Comparison of ENCODE assay signal across 7 mouse cellular contexts in the genomic region with DNA sequence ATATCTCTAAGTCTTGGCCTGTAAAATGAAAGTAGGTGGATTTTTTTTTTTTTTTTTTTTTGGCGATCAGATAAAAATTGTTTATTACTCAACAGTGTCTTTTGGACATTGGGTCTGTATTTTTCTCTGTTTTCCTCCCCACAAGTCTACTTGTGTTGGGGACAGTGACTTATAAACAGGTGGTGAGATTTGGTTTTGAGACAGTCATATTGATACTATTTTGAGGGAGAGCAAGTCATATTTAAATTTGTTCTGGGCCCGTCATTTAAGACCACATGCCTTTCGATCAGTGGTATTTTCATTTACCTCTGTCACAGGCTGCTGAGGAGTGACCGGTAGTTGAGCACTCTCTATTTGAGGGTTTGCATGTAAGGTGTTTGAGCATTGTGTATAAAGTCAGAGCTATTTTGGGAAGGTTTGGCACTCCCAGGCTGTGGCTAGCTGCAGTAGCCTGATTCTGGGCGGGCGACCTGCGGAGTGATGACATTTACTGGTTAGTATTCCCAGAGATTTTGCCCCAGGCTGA. TPM values are rescaled to one million over a fixed set of nuclear protein-coding genes. Genes with fewer than 3 reads are reported as not detected.
DNase-seq lines count a peak whose midpoint lies in the region; ATAC-seq and TF ChIP-seq lines count a peak whose summit lies in the region.

No protein-coding gene starts in this region.

- no peak overlapping the region for H3K27ac ChIP-seq in forebrain, embryonic 12.5 days
- no peak overlapping the region for H3K27ac ChIP-seq in hindbrain, embryonic 10.5 days
- H3K27ac ChIP-seq in midbrain, embryonic 16.5 days (ENCODE audit: low read length): no peak overlapping the region

- ATAC-seq in G1E (ENCODE audit: extremely low read depth, insufficient number of reproducible peaks, low FRiP score, poor library complexity, severe bottlenecking): no peak
- ATAC-seq in forebrain, embryonic 12.5 days (ENCODE audit: low FRiP score): no peak
- ATAC-seq in midbrain, embryonic 16.5 days: no peak

- no peak for TF ChIP-seq CTCF in G1E (IDR thresholded peaks at IDR 0.05; ENCODE audit: low read depth, low read length)

- 17% methylated on average over 7 of the region's 7 CpGs for WGBS in forebrain, embryonic 12.5 days
- 9% methylated on average over 7 of the region's 7 CpGs for WGBS in hindbrain, embryonic 10.5 days
- 19% methylated on average over 7 of the region's 7 CpGs for WGBS in midbrain, embryonic 16.5 days

- H3K4me2 ChIP-seq in forebrain, embryonic 12.5 days: peak overlapping the region; percentile 72
- H3K4me2 ChIP-seq in midbrain, embryonic 16.5 days (ENCODE audit: low read length): peak overlapping the region; percentile 74; the same call in 1 of the 2 replicates

- DNase-seq in A20 (ENCODE audit: low read depth, low spot score) (peak; percentile 82), G1E (ENCODE audit: low spot score) (no peak)
- peak; percentile 16 for DNase-seq in hindbrain, embryonic 10.5 days (ENCODE audit: low spot score)
- DNase-seq in yolk sac, embryonic 10.5 days (ENCODE audit: low spot score): no peak
- no peak for DNase-seq in kidney, postnatal 36 days

- H3K9ac ChIP-seq in forebrain, embryonic 12.5 days: peak overlapping the region; percentile 33
- no peak overlapping the region for H3K9ac ChIP-seq in midbrain, embryonic 16.5 days (ENCODE audit: low read depth, low read length)

- H3K4me1 ChIP-seq in G1E (ENCODE audit: insufficient read depth, low read depth, low read length): peaks cover 36% of the 10 kb centered on the region
- H3K4me1 ChIP-seq in forebrain, embryonic 12.5 days: peaks cover 47% of the 10 kb centered on the region
- H3K4me1 ChIP-seq in hindbrain, embryonic 10.5 days (replicated peaks): peaks cover 39% of the 10 kb centered on the region
- peaks cover 20% of the 10 kb centered on the region for H3K4me1 ChIP-seq in midbrain, embryonic 16.5 days (ENCODE audit: control insufficient read depth, insufficient read depth, low read length)

- peak overlapping the region; percentile 39; the same call in 1 of the 2 replicates for H3K4me3 ChIP-seq in G1E (ENCODE audit: low read depth, low read length)
- peak overlapping the region; percentile 81 for H3K4me3 ChIP-seq in forebrain, embryonic 12.5 days (replicated peaks)
- H3K4me3 ChIP-seq in hindbrain, embryonic 10.5 days: peak overlapping the region; percentile 79
- H3K4me3 ChIP-seq in midbrain, embryonic 16.5 days (ENCODE audit: low read depth, low read length): no peak overlapping the region

- H3K9me3 ChIP-seq in G1E (replicated peaks): no peaks in the 10 kb centered on the region
- no peaks in the 10 kb centered on the region for H3K9me3 ChIP-seq in forebrain, embryonic 12.5 days
- no peaks in the 10 kb centered on the region for H3K9me3 ChIP-seq in hindbrain, embryonic 10.5 days
- no peaks in the 10 kb centered on the region for H3K9me3 ChIP-seq in midbrain, embryonic 16.5 days (replicated peaks; ENCODE audit: control insufficient read depth, low read length, poor library complexity, severe bottlenecking)

- no peaks in the 10 kb centered on the region for H3K27me3 ChIP-seq in G1E (ENCODE audit: insufficient read depth, low read length)
- H3K27me3 ChIP-seq in forebrain, embryonic 12.5 days: no peaks in the 10 kb centered on the region
- H3K27me3 ChIP-seq in hindbrain, embryonic 10.5 days (ENCODE audit: insufficient read depth, poor library complexity, severe bottlenecking): no peaks in the 10 kb centered on the region
- no peaks in the 10 kb centered on the region for H3K27me3 ChIP-seq in midbrain, embryonic 16.5 days (ENCODE audit: control insufficient read depth, insufficient read depth, low read depth, low read length)

- H3K36me3 ChIP-seq in G1E (replicated peaks): peaks cover 35% of the 10 kb centered on the region
- H3K36me3 ChIP-seq in forebrain, embryonic 12.5 days (replicated peaks): no peaks in the 10 kb centered on the region
- H3K36me3 ChIP-seq in hindbrain, embryonic 10.5 days: peaks cover 27% of the 10 kb centered on the region
- no peaks in the 10 kb centered on the region for H3K36me3 ChIP-seq in midbrain, embryonic 16.5 days (ENCODE audit: control insufficient read depth, insufficient read depth, low read length)

RNA-seq across cellular contexts. Expression of a gene that starts 1.5 kb away (rescaled TPM):
- total RNA-seq in G1E (2014; fragmentation: Nextera tagmentation) (28.7 and 33.3 TPM in 2 replicates), G1E (2017) (12.2 and 12.3 TPM in 2 replicates)
- 10.1 and 10.7 TPM in 2 replicates for polyA plus RNA-seq in G1E (2012)
- 45.6 and 46.0 TPM in 2 replicates for polyA plus RNA-seq in forebrain, embryonic 12.5 days (2016; fragmentation: Nextera tagmentation; extraction: Ambion mirVana)
- 44.1 and 55.4 TPM in 2 replicates for polyA plus RNA-seq in hindbrain, embryonic 10.5 days (2016; fragmentation: Nextera tagmentation; extraction: Ambion mirVana)
- polyA plus RNA-seq in midbrain, embryonic 16.5 days (2015; fragmentation: Nextera tagmentation; extraction: Ambion mirVana): 27.3 and 34.3 TPM in 2 replicates

RNA-seq across cellular contexts. Expression of a gene that starts 21.9 kb away (rescaled TPM):
- total RNA-seq in G1E (2014; fragmentation: Nextera tagmentation) (not detected in 2 replicates), G1E (2017) (0.06 TPM in 1 of 2 replicates, not detected in the other)
- polyA plus RNA-seq in G1E (2012): not detected in 2 replicates
- not detected in 2 replicates for polyA plus RNA-seq in forebrain, embryonic 12.5 days (2016; fragmentation: Nextera tagmentation; extraction: Ambion mirVana)
- polyA plus RNA-seq in hindbrain, embryonic 10.5 days (2016; fragmentation: Nextera tagmentation; extraction: Ambion mirVana): 0.34 and 0.72 TPM in 2 replicates
- polyA plus RNA-seq in midbrain, embryonic 16.5 days (2015; fragmentation: Nextera tagmentation; extraction: Ambion mirVana): 0.09 TPM in 1 of 2 replicates, not detected in the other

Comparison
In these comparisons a context has a peak if more than half of its experiments do, and no peak if none do; other contexts are left out.
1. DNase-seq: peak in A20 (single experiment) and hindbrain, embryonic 10.5 days (single experiment); none in G1E (single experiment), yolk sac, embryonic 10.5 days (single experiment) and kidney, postnatal 36 days (0 of 2).